Mouse (Mus musculus) bone marrow macrophage, adult 2 months (primary cell): ENCODE data around the gene Upf1. TPM values are rescaled to one million over a fixed set of nuclear protein-coding genes. Genes with fewer than 3 reads are reported as not detected.

ENCODE experiments used
- H3K27ac ChIP-seq: 2 replicates; pipeline ENCODE4 v1.5.1; 2012; ENCODE audit warnings: low read depth, low read length; ENCODE audit not compliant: insufficient read depth
- H3K4me1 ChIP-seq: 2 replicates; pipeline ENCODE4 v1.6.1; 2012; ENCODE audit warnings: low read length; ENCODE audit not compliant: control insufficient read depth, insufficient read depth
- H3K4me3 ChIP-seq: 2 replicates; pipeline ENCODE4 v1.5.1; 2012; ENCODE audit warnings: mild to moderate bottlenecking, low read length, moderate library complexity; ENCODE audit not compliant: insufficient read depth
- CTCF ChIP-seq: IDR thresholded peaks from 2 replicates; pipeline ENCODE4 v1.5.1; 2012; ENCODE audit warnings: low read depth, mild to moderate bottlenecking, low read length, moderate library complexity
- POLR2A ChIP-seq: IDR thresholded peaks from 2 replicates; pipeline ENCODE4 v1.6.1; 2012; ENCODE audit warnings: mild to moderate bottlenecking, low read depth, low read length, borderline replicate concordance
- polyA plus RNA-seq: library from polyadenylated mRNA; stranded (reverse); fragments of >200 nt; gene quantifications from 2 replicates; pipeline ENCODE4 v1.2.4, GENCODE M21; 2012; ENCODE audit not compliant: missing spikeins, insufficient read depth, insufficient read length

Upf1 gene
- polyA plus RNA-seq, 1 experiment = 30.6 TPM

DNA sequence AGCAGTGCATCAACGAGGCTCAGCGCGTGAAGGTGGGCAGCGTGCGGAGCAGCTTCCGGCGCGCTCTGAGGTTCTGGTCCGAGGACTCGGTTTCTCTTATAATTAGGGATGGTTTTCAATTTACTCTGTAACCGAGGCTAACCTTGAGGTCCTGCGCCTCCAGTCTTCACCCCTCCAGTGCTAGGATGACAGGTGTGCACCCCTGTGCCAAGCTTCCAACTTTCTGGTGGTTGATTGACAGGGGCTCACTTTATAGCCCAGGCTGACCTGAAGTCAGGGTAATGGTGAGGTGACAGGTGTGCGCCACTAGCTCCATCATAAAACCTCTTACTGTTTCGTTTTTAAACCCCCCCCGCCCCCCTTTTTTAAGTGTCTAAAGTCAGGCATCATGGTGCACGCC, 50.2 kb downstream of the Upf1 start:
- H3K4me1 ChIP-seq = peaks cover 8% of the 10 kb centered on the region
- peak overlapping the region; percentile 92 for H3K4me3 ChIP-seq
- H3K27ac ChIP-seq = peak overlapping the region; percentile 51; the same call in 1 of the 2 replicates
- TF ChIP-seq CTCF (no peak), POLR2A (no peak)

GRCm38 (mm10) chr8:70302358-70302890, 50.7 kb downstream of the Upf1 start, which contains the start of the genes Ddx49 and Cope:
Gene Ddx49, minus strand, starts transcription at chr8:70302489.
Gene Cope, plus strand, starts transcription at chr8:70302518.
- Histone ChIP-seq H3K4me3 (peak within 1 kb of the TSS; percentile 92), H3K27ac (peak within 1 kb of the TSS; percentile 51), H3K4me1 (peaks cover 8% of the 10 kb centered on the region)
- TF ChIP-seq POLR2A (no peak), CTCF (no peak)

DNA sequence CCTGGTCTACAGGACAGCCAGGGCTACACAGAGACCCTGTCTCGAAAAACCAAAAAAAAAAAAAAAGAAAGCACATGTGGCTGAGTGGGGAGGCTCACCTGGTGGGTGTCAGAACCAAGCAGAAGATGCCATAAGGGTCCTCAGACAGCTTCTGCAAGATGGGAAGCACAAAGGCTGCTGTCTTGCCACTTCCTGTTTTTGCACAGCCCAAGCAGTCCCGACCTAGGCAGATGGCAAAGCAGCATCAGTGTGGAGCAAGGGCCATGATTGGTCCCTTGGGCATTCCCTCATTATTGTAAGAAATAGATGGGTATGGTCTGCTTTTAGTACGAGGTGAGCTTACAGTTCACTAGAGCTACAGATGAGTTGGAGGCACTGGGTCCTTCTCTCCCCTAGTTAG, 52.2 kb downstream of the Upf1 start:
- Histone ChIP-seq H3K4me3 (no peak overlapping the region), H3K27ac (no peak overlapping the region), H3K4me1 (peaks cover 8% of the 10 kb centered on the region)
- TF ChIP-seq POLR2A (no peak), CTCF (no peak)

GRCm38 (mm10) chr8:70293988-70294405, 59.1 kb downstream of the Upf1 start:
- Histone ChIP-seq H3K4me1 (no peaks in the 10 kb centered on the region), H3K27ac (no peak overlapping the region), H3K4me3 (no peak overlapping the region)
- TF ChIP-seq CTCF (no peak), POLR2A (no peak)

- Histone ChIP-seq H3K4me3 (no peak overlapping the region), H3K4me1 (peaks cover 7% of the 10 kb centered on the region), H3K27ac (no peak overlapping the region)
- TF ChIP-seq CTCF (peak; percentile 38), POLR2A (no peak)
Measured at GRCm38 (mm10) chr8:70286737-70287136, 66.3 kb downstream of the Upf1 start.

- Histone ChIP-seq H3K4me3 (no peak overlapping the region), H3K4me1 (peaks cover 7% of the 10 kb centered on the region), H3K27ac (no peak overlapping the region)
- TF ChIP-seq CTCF (no peak), POLR2A (no peak)
Measured at GRCm38 (mm10) chr8:70285304-70285703, 67.8 kb downstream of the Upf1 start.

DNA sequence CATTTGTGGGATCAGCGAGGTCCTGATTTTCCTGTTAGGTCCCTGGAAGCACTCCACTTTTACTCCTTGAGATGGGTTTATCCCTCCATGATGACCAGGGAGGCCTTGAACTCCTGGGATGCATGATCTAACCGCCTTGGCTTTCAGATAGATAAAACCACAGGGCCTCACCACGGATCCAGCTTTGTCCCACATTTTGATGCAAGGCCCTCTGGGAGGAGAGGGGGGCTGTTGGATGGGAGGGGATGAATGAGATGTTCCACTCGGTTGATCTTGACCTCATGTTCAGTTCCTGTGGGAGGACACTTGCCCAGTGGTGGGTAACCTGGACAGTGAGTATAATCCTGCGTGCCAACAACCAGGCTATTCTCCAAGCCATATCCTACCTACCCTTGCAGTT, 68.7 kb downstream of the Upf1 start:
- peaks cover 8% of the 10 kb centered on the region for H3K4me1 ChIP-seq
- TF ChIP-seq CTCF (no peak), POLR2A (no peak)
- no peak overlapping the region for H3K27ac ChIP-seq
- H3K4me3 ChIP-seq = no peak overlapping the region

- no peak for TF ChIP-seq CTCF
- TF ChIP-seq POLR2A = no peak
- peak overlapping the region; percentile 8; the same call in 1 of the 2 replicates for H3K27ac ChIP-seq
- peaks cover 12% of the 10 kb centered on the region for H3K4me1 ChIP-seq
- peak overlapping the region; percentile 83 for H3K4me3 ChIP-seq
Measured at GRCm38 (mm10) chr8:70283136-70284077, 69.7 kb downstream of the Upf1 start.

- peaks cover 12% of the 10 kb centered on the region for H3K4me1 ChIP-seq
- peak within 1 kb of the TSS; percentile 8; the same call in 1 of the 2 replicates for H3K27ac ChIP-seq
- H3K4me3 ChIP-seq = peak within 1 kb of the TSS; percentile 83
- TF ChIP-seq POLR2A (no peak), CTCF (peak; percentile 22; the same call in 1 of the 2 replicates)
Measured at GRCm38 (mm10) chr8:70282603-70283135, 70.4 kb downstream of the Upf1 start, which contains the start of gene Homer3. Gene Homer3, plus strand, starts transcription at chr8:70282827.

Other genes with a start within 250 kb of the Upf1 start
- not detected in 2 replicates for gene Ncan, start 232.4 kb downstream of the Upf1 start, polyA plus RNA-seq
- 21.2 and 21.9 TPM in 2 replicates for gene Nr2c2ap, start 221.9 kb downstream of the Upf1 start, polyA plus RNA-seq
- 13.5 and 15.8 TPM in 2 replicates for gene Rfxank, start 214.1 kb downstream of the Upf1 start, polyA plus RNA-seq
- 43.3 and 51.9 TPM in 2 replicates for gene Borcs8, start 213.8 kb downstream of the Upf1 start, polyA plus RNA-seq
- not detected in 2 replicates for gene Mef2b, start 213.6 kb downstream of the Upf1 start, polyA plus RNA-seq
- 27.5 and 28.1 TPM in 2 replicates for gene Tmem161a, start 180.9 kb downstream of the Upf1 start, polyA plus RNA-seq
- gene Slc25a42, start 141.0 kb downstream of the Upf1 start, polyA plus RNA-seq = 2.9 and 3.8 TPM in 2 replicates
- gene Sugp2, start 119.1 kb downstream of the Upf1 start, polyA plus RNA-seq = 24.3 and 26.5 TPM in 2 replicates
- 5.0 and 6.6 TPM in 2 replicates for gene Armc6, start 118.8 kb downstream of the Upf1 start, polyA plus RNA-seq
- 27.4 and 29.3 TPM in 2 replicates for gene Homer3, start 70.5 kb downstream of the Upf1 start, polyA plus RNA-seq
- gene Ddx49, start 50.8 kb downstream of the Upf1 start, polyA plus RNA-seq = 23.9 and 24.3 TPM in 2 replicates
- gene Cope, start 50.8 kb downstream of the Upf1 start, polyA plus RNA-seq = 119 and 139 TPM in 2 replicates
- gene Cers1, start 37.5 kb downstream of the Upf1 start, polyA plus RNA-seq = not detected in 2 replicates
- not detected in 2 replicates for gene Gdf1, start 23.5 kb downstream of the Upf1 start, polyA plus RNA-seq
- 1.1 and 1.2 TPM in 2 replicates for gene Comp, start 20.3 kb upstream of the Upf1 start, polyA plus RNA-seq
- 8.4 and 8.9 TPM in 2 replicates for gene Crtc1, start 86.3 kb upstream of the Upf1 start, polyA plus RNA-seq
- 10.8 and 10.9 TPM in 2 replicates for gene Klhl26, start 123.7 kb upstream of the Upf1 start, polyA plus RNA-seq
- not detected in 2 replicates for gene Tmem59l, start 134.1 kb upstream of the Upf1 start, polyA plus RNA-seq
- gene Crlf1, start 139.9 kb upstream of the Upf1 start, polyA plus RNA-seq = 0.97 and 1.0 TPM in 2 replicates
- gene Rex1bd, start 153.5 kb upstream of the Upf1 start, polyA plus RNA-seq = 80.7 and 86.0 TPM in 2 replicates
- 825 and 873 TPM in 2 replicates for gene Uba52, start 157.5 kb upstream of the Upf1 start, polyA plus RNA-seq
- 163 and 178 TPM in 2 replicates for gene Fkbp8, start 174.4 kb upstream of the Upf1 start, polyA plus RNA-seq
- 82.2 and 82.3 TPM in 2 replicates for gene Kxd1, start 174.7 kb upstream of the Upf1 start, polyA plus RNA-seq
- 17.1 TPM in 2 replicates for gene Ell, start 186.2 kb upstream of the Upf1 start, polyA plus RNA-seq
- gene Isyna1, start 241.1 kb upstream of the Upf1 start, polyA plus RNA-seq = 36.0 and 41.4 TPM in 2 replicates